Mouse (Mus musculus) adrenal gland, postnatal 10 days (tissue): ENCODE measurements around the gene Ugp2. TPM values are rescaled to one million over a fixed set of nuclear protein-coding genes. Genes with fewer than 3 reads are reported as not detected.

Source experiments
- DNase-seq: peaks from one replicate; pipeline ENCODE4 v3.0.0; 2021; ENCODE audit warnings: mixed read lengths
- long read RNA-seq, 2 experiments: library from polyadenylated mRNA; stranded (forward); transcript quantifications; one replicate each; pipeline ENCODE4 v2.0.0; 2021
- total RNA-seq, 2 experiments: library from RNA; stranded (reverse); gene quantifications; 2 replicates each; pipeline ENCODE4 v1.2.3; 2021

Gene Ugp2
- 100 to 1,000 TPM; 104 to 105 TPM for total RNA-seq
- long read RNA-seq, experiment 1, transcript Ugp2-202 (10 exons, 2,683 nt): major isoform, 148 of 245 reads
- long read RNA-seq, experiment 1, transcript Ugp2-201 (10 exons, 2,044 nt): minor isoform, 81 of 245 reads
- long read RNA-seq, experiment 1, partial matches to known transcripts: 14 of 245 reads
- long read RNA-seq, experiment 1, other reads (novel, unspliced or antisense): 2 of 245 reads
- long read RNA-seq, experiment 2, transcript Ugp2-201 (10 exons, 2,044 nt): minor isoform, 31 of 75 reads
- long read RNA-seq, experiment 2, transcript Ugp2-202 (10 exons, 2,683 nt): major isoform, 39 of 75 reads
- long read RNA-seq, experiment 2, partial matches to known transcripts: 2 of 75 reads
- long read RNA-seq, experiment 2, other reads (novel, unspliced or antisense): 3 of 75 reads

GRCm38 (mm10) chr11:21371122-21371806 is at the start of gene Ugp2:
Ugp2 (minus strand) TSS chr11:21371201.
- peak; percentile 99 for DNase-seq

- no peak for DNase-seq
Observed at GRCm38 (mm10) chr11:21414911-21415381, 43.9 kb upstream of the Ugp2 start.

- DNase-seq: no peak
Observed at GRCm38 (mm10) chr11:21406668-21407067, 35.7 kb upstream of the Ugp2 start.

- DNase-seq: no peak
Observed at GRCm38 (mm10) chr11:21406141-21406540, 35.1 kb upstream of the Ugp2 start.

GRCm38 (mm10) chr11:21403877-21404276 is 32.9 kb upstream of the Ugp2 start:
- no peak for DNase-seq

GRCm38 (mm10) chr11:21402481-21403254 is 31.7 kb upstream of the Ugp2 start:
- no peak for DNase-seq

- DNase-seq: no peak
Observed at GRCm38 (mm10) chr11:21401248-21401647, 30.2 kb upstream of the Ugp2 start.

GRCm38 (mm10) chr11:21399186-21399681 is 28.2 kb upstream of the Ugp2 start:
- DNase-seq: no peak

GRCm38 (mm10) chr11:21398464-21398863 is 27.5 kb upstream of the Ugp2 start:
- peak; percentile 48 for DNase-seq

- peak; percentile 14 for DNase-seq
Observed at GRCm38 (mm10) chr11:21386790-21387189, 15.8 kb upstream of the Ugp2 start.

GRCm38 (mm10) chr11:21374096-21374495 is 3.1 kb upstream of the Ugp2 start:
- no peak for DNase-seq

GRCm38 (mm10) chr11:21370399-21371121 is 441 bp downstream of the Ugp2 start:
- DNase-seq: peak; percentile 88

GRCm38 (mm10) chr11:21369248-21370016 is 1.6 kb downstream of the Ugp2 start:
- peak; percentile 14 for DNase-seq

GRCm38 (mm10) chr11:21368466-21368865 is 2.5 kb downstream of the Ugp2 start:
- DNase-seq: no peak

GRCm38 (mm10) chr11:21363144-21363940 is 7.7 kb downstream of the Ugp2 start:
- peak; percentile 46 for DNase-seq

- no peak for DNase-seq
Observed at GRCm38 (mm10) chr11:21351296-21351695, 19.7 kb downstream of the Ugp2 start.

- no peak for DNase-seq
Observed at GRCm38 (mm10) chr11:21348890-21349289, 22.1 kb downstream of the Ugp2 start.

GRCm38 (mm10) chr11:21346020-21346419 is 25.0 kb downstream of the Ugp2 start:
- no peak for DNase-seq

GRCm38 (mm10) chr11:21343490-21343889 is 27.5 kb downstream of the Ugp2 start:
- DNase-seq: no peak

- no peak for DNase-seq
Observed at GRCm38 (mm10) chr11:21339088-21339487, 31.9 kb downstream of the Ugp2 start.
